16 mouse cellular contexts compared by ENCODE assay signal in genomic region chr13:102258207-102258606, GRCm38 (mm10).
"Had no signal": no experiment of that assay in that cellular context is flagged by ENCODE, and none has a peak within 500 bp of the region (broad histone marks: within the 10 kb centered on the region; RNA-seq: fewer than 3 reads in every experiment).

No protein-coding gene starts in this region.

- H3K4me3 ChIP-seq: kidney, embryonic 15.5 days; limb, embryonic 13.5 days; midbrain, embryonic 13.5 days; neural tube, embryonic 13.5 days had no signal

- H3K4me1 ChIP-seq: kidney, embryonic 15.5 days; limb, embryonic 13.5 days; neural tube, embryonic 13.5 days had no signal

- H3K4me2 ChIP-seq: kidney, embryonic 15.5 days; limb, embryonic 13.5 days; midbrain, embryonic 13.5 days; neural tube, embryonic 13.5 days had no signal

- H3K27ac ChIP-seq: kidney, embryonic 15.5 days; limb, embryonic 13.5 days; liver, embryonic 14.5 days; midbrain, embryonic 13.5 days; neural tube, embryonic 13.5 days had no signal

- H3K36me3 ChIP-seq: kidney, embryonic 15.5 days; limb, embryonic 13.5 days; midbrain, embryonic 13.5 days; neural tube, embryonic 13.5 days had no signal

- H3K9ac ChIP-seq: kidney, embryonic 15.5 days; limb, embryonic 13.5 days; liver, embryonic 14.5 days; midbrain, embryonic 13.5 days; neural tube, embryonic 13.5 days had no signal

- H3K9me3 ChIP-seq: kidney, embryonic 15.5 days; limb, embryonic 13.5 days; midbrain, embryonic 13.5 days; neural tube, embryonic 13.5 days had no signal

- ATAC-seq: lung, postnatal 0 days; midbrain, embryonic 13.5 days had no signal

- DNase-seq: kidney, adult 2 months; kidney, postnatal 14 days; layer of hippocampus, adult 9-11 months; layer of hippocampus, postnatal 36 days; lung, adult 2 months; lung, postnatal 36 days; right cerebral cortex, adult 18-20 months; right cerebral cortex, postnatal 25 days; thymus, adult 18-20 months; thymus, postnatal 14 days had no signal

- H3K27me3 ChIP-seq: kidney, embryonic 15.5 days; limb, embryonic 13.5 days; midbrain, embryonic 13.5 days; neural tube, embryonic 13.5 days had no signal
